Mouse (Mus musculus): Measurements from ENCODE around the gene Stbd1. TPM values are rescaled to one million over a fixed set of nuclear protein-coding genes. Genes with fewer than 3 reads are reported as not detected.

Stbd1 gene
- polyA plus RNA-seq, 1 experiment from 2014 or later, result 5.3 TPM

GRCm38 (mm10) chr5:92596865-92597264 is 6.0 kb upstream of the Stbd1 start:
- Histone ChIP-seq H3K27ac (no peak overlapping the region), H3K9ac (no peak overlapping the region), H3K9me3 (replicated peaks) (no peaks in the 10 kb centered on the region), H3K36me3 (no peaks in the 10 kb centered on the region), H3K4me2 (no peak overlapping the region), H3K4me1 (no peaks in the 10 kb centered on the region), H3K27me3 (replicated peaks) (peaks cover 7% of the 10 kb centered on the region), H3K4me3 (no peak overlapping the region)
- WGBS (ENCODE audit: insufficient replicate concordance), result 75% methylated on average over 8 of the region's 8 CpGs
- ATAC-seq, result no peak

- Histone ChIP-seq H3K27ac (no peak overlapping the region), H3K9me3 (replicated peaks) (no peaks in the 10 kb centered on the region), H3K4me2 (no peak overlapping the region), H3K4me3 (no peak overlapping the region), H3K9ac (no peak overlapping the region), H3K27me3 (replicated peaks) (peaks cover 29% of the 10 kb centered on the region), H3K4me1 (peaks cover 13% of the 10 kb centered on the region; the same call in 1 of the 2 replicates), H3K36me3 (no peaks in the 10 kb centered on the region)
- 65% methylated on average over 10 of the region's 10 CpGs for WGBS (ENCODE audit: insufficient replicate concordance)
- no peak for ATAC-seq
Measured at GRCm38 (mm10) chr5:92599030-92599429, 3.8 kb upstream of the Stbd1 start.

- no peak overlapping the region for H3K27ac ChIP-seq
- peaks cover 13% of the 10 kb centered on the region for H3K4me1 ChIP-seq
- no peak overlapping the region for H3K9ac ChIP-seq
- H3K9me3 ChIP-seq (replicated peaks), result no peaks in the 10 kb centered on the region
- ATAC-seq, result no peak
- peaks cover 46% of the 10 kb centered on the region for H3K27me3 ChIP-seq (replicated peaks)
- WGBS (ENCODE audit: insufficient replicate concordance), result 67% methylated on average over 10 of the region's 10 CpGs
- H3K4me3 ChIP-seq, result no peak overlapping the region
- no peak overlapping the region for H3K4me2 ChIP-seq
- no peaks in the 10 kb centered on the region for H3K36me3 ChIP-seq
Measured at GRCm38 (mm10) chr5:92604452-92605247, 1.8 kb downstream of the Stbd1 start.

DNA sequence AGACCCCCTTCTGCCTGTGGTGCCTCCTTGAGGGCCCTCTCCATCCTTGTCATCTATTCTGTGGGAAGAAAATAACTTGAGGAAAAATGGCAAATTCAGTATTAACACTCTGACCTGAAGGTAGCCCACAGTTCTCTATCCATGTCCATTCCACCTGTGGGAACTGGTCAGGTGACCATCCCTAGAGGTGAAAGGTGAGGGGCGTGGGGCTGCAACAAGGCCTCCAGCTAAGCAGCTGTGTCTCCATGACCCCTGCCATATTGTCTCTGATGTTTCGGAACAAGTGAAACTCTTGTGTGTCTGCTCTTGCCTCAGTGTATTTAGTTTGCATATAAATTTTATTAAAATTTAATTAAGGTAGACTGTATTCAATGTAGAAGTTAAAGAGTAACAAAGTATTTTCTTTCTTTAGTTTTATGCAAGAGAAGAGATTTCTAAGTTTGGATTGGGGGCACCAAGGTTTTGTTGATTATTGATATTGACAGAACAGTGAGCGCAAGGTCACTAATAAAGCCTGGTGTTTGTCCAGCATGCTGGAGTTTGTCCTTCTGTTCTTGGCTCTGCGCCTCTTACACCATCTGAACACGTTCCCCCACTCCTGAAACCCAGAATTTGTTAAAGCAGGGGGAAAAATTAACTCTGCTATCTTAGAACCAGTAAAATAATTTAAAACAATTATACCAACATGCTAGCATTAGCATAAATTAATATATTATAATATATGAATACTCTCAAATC is 4.8 kb downstream of the Stbd1 start:
- no peak for ATAC-seq
- H3K27me3 ChIP-seq (replicated peaks), result peaks cover 31% of the 10 kb centered on the region
- H3K36me3 ChIP-seq, result no peaks in the 10 kb centered on the region
- H3K4me3 ChIP-seq, result no peak overlapping the region
- H3K9ac ChIP-seq, result no peak overlapping the region
- H3K4me2 ChIP-seq, result no peak overlapping the region
- H3K27ac ChIP-seq, result no peak overlapping the region
- 66% methylated on average over 5 of the region's 5 CpGs for WGBS (ENCODE audit: insufficient replicate concordance)
- H3K9me3 ChIP-seq (replicated peaks), result no peaks in the 10 kb centered on the region
- H3K4me1 ChIP-seq, result peaks cover 10% of the 10 kb centered on the region

DNA sequence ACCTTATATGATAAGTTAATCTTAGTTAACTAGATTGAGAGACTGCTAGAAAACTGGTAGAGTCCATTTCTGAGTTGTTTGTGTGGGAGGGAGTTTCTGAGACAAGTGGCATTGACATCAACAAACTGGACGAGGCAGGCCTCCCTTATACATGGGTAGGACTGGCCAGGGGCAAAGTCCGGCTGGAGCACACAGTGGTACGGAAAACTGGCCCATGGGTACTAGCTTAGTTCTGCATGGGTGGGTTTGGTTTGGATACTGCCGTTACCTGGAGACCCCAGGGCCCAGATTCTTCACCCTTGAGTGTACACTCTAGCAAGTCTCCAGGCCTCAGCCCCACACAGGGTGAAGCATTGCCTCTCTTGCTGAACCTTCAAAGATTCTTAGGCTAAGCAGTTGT is 9.9 kb downstream of the Stbd1 start:
- Histone ChIP-seq H3K9me3 (replicated peaks) (no peaks in the 10 kb centered on the region), H3K27me3 (replicated peaks) (no peaks in the 10 kb centered on the region), H3K27ac (no peak overlapping the region), H3K36me3 (no peaks in the 10 kb centered on the region), H3K4me1 (no peaks in the 10 kb centered on the region), H3K4me3 (no peak overlapping the region), H3K4me2 (no peak overlapping the region), H3K9ac (no peak overlapping the region)
- WGBS (ENCODE audit: insufficient replicate concordance), result 73% methylated on average over 4 of the region's 4 CpGs
- no peak for ATAC-seq

GRCm38 (mm10) chr5:92621883-92622282 is 19.0 kb downstream of the Stbd1 start:
- H3K4me1 ChIP-seq, result no peaks in the 10 kb centered on the region
- no peak overlapping the region for H3K4me2 ChIP-seq
- no peaks in the 10 kb centered on the region for H3K9me3 ChIP-seq (replicated peaks)
- 70% methylated on average over 5 of the region's 5 CpGs for WGBS (ENCODE audit: insufficient replicate concordance)
- no peak overlapping the region for H3K9ac ChIP-seq
- no peak overlapping the region for H3K27ac ChIP-seq
- H3K36me3 ChIP-seq, result no peaks in the 10 kb centered on the region
- no peak for ATAC-seq
- no peak overlapping the region for H3K4me3 ChIP-seq
- H3K27me3 ChIP-seq (replicated peaks), result no peaks in the 10 kb centered on the region

DNA sequence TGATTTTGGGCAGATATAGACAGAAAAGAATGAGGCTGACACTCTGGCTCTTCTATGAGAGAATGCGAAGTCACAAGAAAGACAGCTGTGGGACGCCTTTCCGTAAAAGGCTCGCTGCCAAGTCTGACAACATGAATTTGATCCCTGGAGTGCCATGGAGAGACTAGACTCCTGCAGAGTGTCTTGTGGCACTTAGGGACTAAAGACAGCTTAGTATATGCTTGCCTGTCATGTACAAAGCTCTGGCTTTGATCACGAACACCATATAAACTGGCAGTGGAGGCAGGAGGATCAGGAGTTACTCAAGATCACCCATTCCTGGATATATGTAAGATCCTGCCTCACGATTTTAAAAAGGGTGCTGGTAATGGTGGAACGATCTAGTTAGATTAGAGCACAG is 25.1 kb downstream of the Stbd1 start:
- Histone ChIP-seq H3K36me3 (no peaks in the 10 kb centered on the region), H3K9me3 (replicated peaks) (no peaks in the 10 kb centered on the region), H3K27me3 (replicated peaks) (no peaks in the 10 kb centered on the region), H3K4me2 (no peak overlapping the region), H3K4me1 (no peaks in the 10 kb centered on the region), H3K9ac (no peak overlapping the region), H3K4me3 (no peak overlapping the region), H3K27ac (no peak overlapping the region)
- no peak for ATAC-seq
- 59% methylated on average over 7 of the region's 7 CpGs for WGBS (ENCODE audit: insufficient replicate concordance)

DNA sequence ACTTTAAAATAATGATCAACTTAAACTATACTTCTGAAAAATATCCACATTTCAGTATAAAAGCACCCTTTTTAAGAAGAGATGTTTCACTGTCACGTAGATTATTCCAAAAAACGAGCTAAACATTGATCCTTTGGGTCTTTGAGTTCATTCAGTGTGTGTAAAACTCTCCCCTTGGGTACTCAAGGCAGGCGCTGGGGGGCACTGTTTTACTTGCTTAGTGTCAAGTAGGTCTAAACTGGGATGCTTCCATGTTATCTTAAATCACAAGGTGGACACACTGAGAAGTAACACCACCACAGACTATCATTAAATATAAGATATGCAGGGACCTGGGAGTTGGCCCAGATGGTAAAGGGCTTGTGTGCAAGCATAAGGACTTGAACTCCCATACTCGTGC is 30.7 kb downstream of the Stbd1 start:
- 48% methylated on average over 4 of the region's 4 CpGs for WGBS (ENCODE audit: insufficient replicate concordance)
- H3K4me2 ChIP-seq, result no peak overlapping the region
- no peak overlapping the region for H3K9ac ChIP-seq
- ATAC-seq, result no peak
- H3K27me3 ChIP-seq (replicated peaks), result no peaks in the 10 kb centered on the region
- no peaks in the 10 kb centered on the region for H3K9me3 ChIP-seq (replicated peaks)
- no peak overlapping the region for H3K27ac ChIP-seq
- H3K4me1 ChIP-seq, result no peaks in the 10 kb centered on the region
- no peak overlapping the region for H3K4me3 ChIP-seq
- H3K36me3 ChIP-seq, result no peaks in the 10 kb centered on the region

- no peak overlapping the region for H3K27ac ChIP-seq
- H3K9me3 ChIP-seq (replicated peaks), result no peaks in the 10 kb centered on the region
- no peak overlapping the region for H3K4me3 ChIP-seq
- H3K4me1 ChIP-seq, result no peaks in the 10 kb centered on the region
- no peaks in the 10 kb centered on the region for H3K36me3 ChIP-seq
- WGBS (ENCODE audit: insufficient replicate concordance), result 49% methylated on average over 3 of the region's 3 CpGs
- H3K27me3 ChIP-seq (replicated peaks), result no peaks in the 10 kb centered on the region
- ATAC-seq, result no peak
- no peak overlapping the region for H3K4me2 ChIP-seq
- H3K9ac ChIP-seq, result no peak overlapping the region
Measured at GRCm38 (mm10) chr5:92634916-92635315, 32.1 kb downstream of the Stbd1 start.

GRCm38 (mm10) chr5:92635891-92636290 is 33.0 kb downstream of the Stbd1 start:
- H3K9ac ChIP-seq, result no peak overlapping the region
- H3K9me3 ChIP-seq (replicated peaks), result no peaks in the 10 kb centered on the region
- H3K27ac ChIP-seq, result no peak overlapping the region
- no peaks in the 10 kb centered on the region for H3K27me3 ChIP-seq (replicated peaks)
- no peaks in the 10 kb centered on the region for H3K36me3 ChIP-seq
- no peak for ATAC-seq
- H3K4me3 ChIP-seq, result no peak overlapping the region
- no peak overlapping the region for H3K4me2 ChIP-seq
- 65% methylated on average over 5 of the region's 5 CpGs for WGBS (ENCODE audit: insufficient replicate concordance)
- H3K4me1 ChIP-seq, result no peaks in the 10 kb centered on the region

GRCm38 (mm10) chr5:92640861-92641260 is 38.0 kb downstream of the Stbd1 start:
- Histone ChIP-seq H3K4me3 (no peak overlapping the region), H3K27me3 (replicated peaks) (no peaks in the 10 kb centered on the region), H3K9me3 (replicated peaks) (no peaks in the 10 kb centered on the region), H3K27ac (no peak overlapping the region), H3K36me3 (no peaks in the 10 kb centered on the region), H3K9ac (no peak overlapping the region), H3K4me2 (no peak overlapping the region), H3K4me1 (no peaks in the 10 kb centered on the region)
- 68% methylated on average over 3 of the region's 3 CpGs for WGBS (ENCODE audit: insufficient replicate concordance)
- ATAC-seq, result no peak
